Mouse (Mus musculus) thymus, adult 2 months (tissue): Measurements from ENCODE around the gene Sap25. TPM values are rescaled to one million over a fixed set of nuclear protein-coding genes. Genes with fewer than 3 reads are reported as not detected.

ENCODE experiments used
- DNase-seq: peaks from one replicate; pipeline ENCODE4 v3.0.0; 2021
- H3K27ac ChIP-seq: fragments of 200-500 bp; 2 replicates; pipeline ENCODE4 v1.5.1; 2012; ENCODE audit warnings: low read length, control low read depth; ENCODE audit not compliant: control insufficient read depth, insufficient read depth
- H3K27me3 ChIP-seq: fragments of 200-500 bp; 2 replicates; pipeline ENCODE4 v1.6.1; 2012; ENCODE audit warnings: mild to moderate bottlenecking, low read length, moderate library complexity, mixed read lengths; ENCODE audit not compliant: control insufficient read depth, insufficient read depth
- H3K36me3 ChIP-seq: fragments of 200-500 bp; 2 replicates; pipeline ENCODE4 v1.6.1; 2012; ENCODE audit warnings: mild to moderate bottlenecking, low read length, moderate library complexity; ENCODE audit not compliant: control insufficient read depth, insufficient read depth
- H3K4me1 ChIP-seq: fragments of 200-500 bp; replicated peaks from 2 replicates; pipeline ENCODE4 v1.6.1; 2012; ENCODE audit warnings: low read length; ENCODE audit not compliant: control insufficient read depth, insufficient read depth
- H3K4me3 ChIP-seq: fragments of 200-500 bp; 2 replicates; pipeline ENCODE4 v1.5.1; 2012; ENCODE audit warnings: mild to moderate bottlenecking, low read length, control low read depth, moderate library complexity; ENCODE audit not compliant: control insufficient read depth, insufficient read depth
- CTCF ChIP-seq: fragments of 200-500 bp; IDR thresholded peaks from 2 replicates; pipeline ENCODE4 v1.5.1; 2012; ENCODE audit warnings: mild to moderate bottlenecking, control low read depth, low read length, moderate library complexity, borderline replicate concordance; ENCODE audit not compliant: control insufficient read depth, poor library complexity, insufficient read depth; ENCODE audit errors: extremely low read depth
- POLR2A ChIP-seq: fragments of 200-500 bp; IDR thresholded peaks from 2 replicates; pipeline ENCODE4 v1.6.1; 2012; ENCODE audit warnings: mild to moderate bottlenecking, low read length, control low read depth, moderate library complexity; ENCODE audit not compliant: control insufficient read depth, poor library complexity, insufficient read depth; ENCODE audit errors: extremely low read depth
- WGBS: fragments of 180-500 bp; shearing (Covaris S2); methylation state at CpG from one replicate; pipeline ENCODE4 v1.1.7; 2018; 5-methylcytosine and 5-hydroxymethylcytosine counted together
- polyA plus RNA-seq: library from polyadenylated mRNA; depleted of rRNA; stranded (reverse); fragments of >200 nt; gene quantifications from 2 replicates; pipeline ENCODE4 v1.2.3, GENCODE M21; 2012

Gene Sap25
- polyA plus RNA-seq, 1 experiment = 646 TPM

DNA sequence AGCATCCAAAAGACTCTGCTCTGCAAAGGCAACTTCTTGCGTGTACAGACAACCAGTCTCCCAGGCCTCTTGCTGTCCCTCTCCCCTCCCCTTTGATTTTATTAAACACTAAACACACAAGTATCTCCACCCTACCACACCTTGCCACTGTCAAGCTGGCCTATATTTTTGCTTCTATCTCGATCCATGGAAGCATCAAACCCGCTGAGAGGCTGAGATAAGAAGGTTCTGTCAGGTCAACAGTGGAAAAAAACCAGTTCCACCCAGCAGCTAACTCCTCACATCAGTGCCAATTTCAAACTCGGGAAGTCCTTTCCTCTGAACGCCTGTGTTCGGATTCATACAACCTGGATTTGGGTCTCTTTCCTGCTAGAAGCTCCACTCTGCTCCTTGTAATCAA, 31.9 kb downstream of the Sap25 start:
- peaks cover 15% of the 10 kb centered on the region for H3K36me3 ChIP-seq
- H3K4me3 ChIP-seq = no peak overlapping the region
- no peak for TF ChIP-seq POLR2A
- WGBS = 96% methylated on average over 6 of the region's 6 CpGs
- DNase-seq = no peak
- H3K27me3 ChIP-seq = no peaks in the 10 kb centered on the region
- no peak overlapping the region for H3K27ac ChIP-seq
- H3K4me1 ChIP-seq = peaks cover 16% of the 10 kb centered on the region

DNA sequence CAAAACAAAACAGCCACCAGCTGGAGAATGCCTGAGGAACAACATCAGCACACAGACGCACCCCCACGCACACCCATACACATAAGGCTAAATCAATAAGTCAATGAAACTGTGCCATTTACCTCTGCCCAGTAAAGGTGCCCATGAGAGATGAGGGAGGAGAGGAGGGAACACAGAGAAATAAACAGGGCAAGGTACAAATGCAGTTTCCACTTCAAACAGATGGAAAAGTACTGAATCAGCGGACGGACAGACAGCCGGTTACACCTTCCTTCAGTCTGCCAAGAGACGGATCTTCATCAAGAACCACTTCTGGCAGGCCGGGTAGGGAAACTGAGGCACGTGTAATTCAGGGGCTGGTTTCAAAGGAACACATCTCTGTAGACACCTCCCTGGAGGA, 33.7 kb downstream of the Sap25 start:
- no peak for TF ChIP-seq POLR2A
- TF ChIP-seq CTCF = no peak
- H3K27ac ChIP-seq = no peak overlapping the region

DNA sequence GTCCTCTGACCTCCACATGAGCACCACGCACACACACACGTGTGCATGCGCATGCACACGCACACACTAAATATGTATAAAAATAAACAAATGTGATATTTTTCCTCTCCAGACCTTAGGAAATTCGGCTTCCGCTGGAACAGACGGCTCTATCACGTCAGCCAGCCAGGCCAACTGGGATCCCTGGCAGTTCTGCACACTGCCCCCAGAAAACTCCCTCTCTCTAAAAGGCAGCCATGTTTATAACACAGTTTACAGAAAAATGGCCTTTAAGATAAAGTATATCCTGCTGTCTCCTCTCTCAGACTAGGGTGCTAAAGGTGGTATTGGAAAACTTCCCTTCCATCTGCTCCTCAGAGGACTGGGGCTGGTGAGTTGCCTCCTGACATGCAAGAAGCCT, 36.7 kb downstream of the Sap25 start:
- TF ChIP-seq CTCF = no peak
- no peak for TF ChIP-seq POLR2A
- Histone ChIP-seq H3K27ac (no peak overlapping the region), H3K4me1 (peaks cover 14% of the 10 kb centered on the region), H3K27me3 (no peaks in the 10 kb centered on the region), H3K36me3 (peaks cover 27% of the 10 kb centered on the region), H3K4me3 (no peak overlapping the region)
- 96% methylated on average over 8 of the region's 8 CpGs for WGBS
- DNase-seq = no peak

More for the DNA sequence above, 33.7 kb downstream of the Sap25 start:
- Histone ChIP-seq H3K36me3 (peaks cover 18% of the 10 kb centered on the region), H3K4me1 (peaks cover 16% of the 10 kb centered on the region), H3K27me3 (no peaks in the 10 kb centered on the region), H3K4me3 (no peak overlapping the region)
- no peak for DNase-seq
- 97% methylated on average over 8 of the region's 8 CpGs for WGBS

DNA sequence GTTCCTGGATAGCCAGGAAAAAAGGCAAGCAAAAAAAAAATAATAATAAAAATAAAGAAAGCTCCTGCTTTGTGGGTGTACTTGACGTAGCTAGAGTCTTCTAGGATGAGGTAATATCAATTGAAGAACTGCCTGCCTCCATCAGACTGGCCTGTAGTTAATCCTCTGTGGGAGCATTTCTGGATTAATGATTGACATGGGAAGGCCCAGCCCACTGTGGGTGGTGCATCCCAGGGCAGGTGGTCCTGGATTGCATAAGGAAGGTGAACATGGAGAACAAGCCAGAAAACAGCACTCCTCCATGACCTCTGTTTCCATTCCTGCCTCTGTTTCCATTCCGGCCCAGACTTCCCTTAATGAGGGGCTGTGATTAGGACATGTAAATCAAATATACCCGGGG, 37.6 kb downstream of the Sap25 start:
- Histone ChIP-seq H3K27ac (no peak overlapping the region), H3K36me3 (peaks cover 25% of the 10 kb centered on the region), H3K27me3 (no peaks in the 10 kb centered on the region), H3K4me3 (no peak overlapping the region), H3K4me1 (peaks cover 17% of the 10 kb centered on the region)
- TF ChIP-seq POLR2A (no peak), CTCF (no peak)
- WGBS = 92% methylated on average over 3 of the region's 3 CpGs
- no peak for DNase-seq

DNA sequence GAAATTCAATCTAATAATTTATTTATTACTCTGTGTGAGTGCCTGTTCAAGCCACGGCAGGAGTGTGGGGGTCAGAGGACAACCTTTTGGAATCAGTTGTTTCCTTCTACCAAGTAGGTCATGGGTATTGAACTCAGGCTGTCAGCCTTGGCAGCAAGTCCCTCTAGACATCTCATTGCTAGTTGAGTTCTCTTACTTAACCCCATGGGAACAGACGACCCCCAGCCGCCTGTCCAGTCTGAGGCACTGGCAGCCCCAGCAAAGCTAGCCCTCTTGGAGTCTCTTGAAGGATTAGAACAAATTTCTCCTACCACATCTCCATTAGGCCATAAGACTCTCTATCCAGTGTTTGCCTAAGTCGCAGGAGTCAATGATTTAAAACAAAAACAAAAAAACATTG, 38.6 kb downstream of the Sap25 start:
- Histone ChIP-seq H3K4me1 (peaks cover 17% of the 10 kb centered on the region), H3K27ac (no peak overlapping the region), H3K27me3 (no peaks in the 10 kb centered on the region), H3K4me3 (no peak overlapping the region), H3K36me3 (peaks cover 23% of the 10 kb centered on the region)
- no peak for DNase-seq
- TF ChIP-seq POLR2A = no peak
- no peak for TF ChIP-seq CTCF
- WGBS = 95% methylated on average over 4 of the region's 4 CpGs

DNA sequence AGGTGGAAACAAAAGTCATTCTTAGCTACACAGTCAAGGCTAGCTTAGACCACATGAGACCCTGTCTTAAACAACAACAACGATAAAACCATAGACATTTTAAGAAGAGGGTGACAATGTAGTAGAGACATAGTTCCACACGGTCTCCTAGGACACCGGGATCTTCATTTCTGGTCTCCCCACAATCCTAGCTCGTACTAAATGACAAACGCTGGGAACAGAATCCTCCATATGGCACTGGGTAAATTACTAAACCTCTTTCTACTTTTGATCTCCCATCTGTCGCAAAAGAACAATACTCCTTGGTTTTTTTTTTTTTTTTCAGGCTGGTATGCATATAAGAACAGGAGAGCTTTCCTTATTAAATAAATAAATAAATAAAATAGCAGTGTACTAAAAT, 41.4 kb downstream of the Sap25 start:
- peak overlapping the region; percentile 33 for H3K4me3 ChIP-seq
- whole genome bisulfite sequencing = 79% methylated on average over 6 of the region's 6 CpGs
- no peak overlapping the region for H3K27ac ChIP-seq
- no peak for TF ChIP-seq POLR2A
- no peak for TF ChIP-seq CTCF
- no peak for DNase-seq
- peaks cover 19% of the 10 kb centered on the region for H3K36me3 ChIP-seq
- H3K27me3 ChIP-seq = no peaks in the 10 kb centered on the region
- peaks cover 34% of the 10 kb centered on the region for H3K4me1 ChIP-seq

DNA sequence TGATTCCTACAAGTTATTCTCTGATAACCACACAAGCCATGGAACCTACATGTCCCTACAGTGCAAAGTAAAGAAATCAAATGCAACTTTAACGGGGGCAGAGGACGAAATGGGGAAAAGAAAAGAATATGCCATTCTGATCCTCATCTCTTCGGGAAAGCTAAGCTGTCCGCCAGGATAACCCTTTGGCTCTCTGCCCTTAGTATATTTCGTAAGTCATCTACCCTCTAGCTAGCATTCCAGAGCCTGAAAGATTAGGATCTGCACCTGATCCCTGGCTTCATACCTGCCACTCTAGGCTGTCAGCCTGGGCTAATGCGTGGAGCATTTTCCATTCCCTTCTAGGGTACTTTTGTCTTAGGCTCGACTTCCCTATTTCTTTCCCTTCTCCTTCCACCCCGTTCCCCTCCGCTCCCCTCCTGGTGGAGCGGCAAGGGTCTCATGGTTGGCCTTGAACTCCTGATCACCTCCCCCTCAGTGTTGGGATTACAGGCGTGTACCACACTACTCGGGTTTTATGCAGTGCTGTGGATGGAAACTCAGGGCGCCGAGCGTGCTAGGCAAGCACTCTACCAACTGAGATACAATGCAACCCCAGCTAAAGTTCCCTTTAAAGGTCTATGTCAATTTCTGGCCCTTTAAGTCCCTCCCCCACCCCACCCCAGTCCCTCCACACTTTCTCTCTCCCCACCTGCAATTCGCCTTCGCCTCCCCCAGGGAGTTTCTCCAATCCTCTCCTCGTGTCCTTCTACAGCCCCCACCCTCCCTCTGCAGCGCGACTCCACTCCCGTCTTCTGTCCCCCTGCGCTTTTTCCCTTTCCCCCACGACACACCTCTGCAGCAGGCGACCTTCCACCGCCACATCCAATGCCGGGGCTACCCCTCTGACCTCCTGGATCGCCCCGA, 42.5 kb downstream of the Sap25 start:
- TF ChIP-seq POLR2A (no peak), CTCF (no peak)
- peak; percentile 40 for DNase-seq
- peak overlapping the region; percentile 67 for H3K4me3 ChIP-seq
- peaks cover 12% of the 10 kb centered on the region; the same call in 1 of the 2 replicates for H3K36me3 ChIP-seq
- WGBS = 8% methylated on average over 28 of the region's 28 CpGs
- H3K27me3 ChIP-seq = no peaks in the 10 kb centered on the region
- H3K4me1 ChIP-seq = peaks cover 36% of the 10 kb centered on the region
- H3K27ac ChIP-seq = peak overlapping the region; percentile 63
